Mouse (Mus musculus) forebrain, embryonic 15.5 days (tissue): ENCODE measurements around the gene Gm47283. TPM values are rescaled to one million over a fixed set of nuclear protein-coding genes. Genes with fewer than 3 reads are reported as not detected.
"Not testable (repeated sequence)": the region's sequence is repeated elsewhere in the genome, so short reads cannot be mapped to it uniquely, and the experiment has no call there.

Source experiments
- ATAC-seq: fragments of 200-750 bp; cut with Nextera tagmentation; replicated peaks from 2 replicates; pipeline ENCODE4 v1.8.0; 2017; ENCODE audit warnings: mild to moderate bottlenecking, moderate TSS enrichment, moderate library complexity
- H3K27ac ChIP-seq: fragments of 300-500 bp; sonication (generic); replicated peaks from 2 replicates; pipeline ENCODE4 v1.5.1; 2015; ENCODE audit warnings: mild to moderate bottlenecking, inconsistent platforms
- H3K27me3 ChIP-seq: fragments of 300-500 bp; sonication (generic); 2 replicates; pipeline ENCODE4 v1.6.1; 2015; ENCODE audit warnings: inconsistent platforms
- H3K36me3 ChIP-seq: fragments of 300-500 bp; sonication (generic); 2 replicates; pipeline ENCODE4 v1.6.1; 2015; ENCODE audit warnings: mild to moderate bottlenecking, inconsistent platforms
- H3K4me1 ChIP-seq: fragments of 300-500 bp; sonication (generic); 2 replicates; pipeline ENCODE4 v1.6.1; 2015; ENCODE audit warnings: inconsistent platforms
- H3K4me2 ChIP-seq: fragments of 300-500 bp; sonication (generic); replicated peaks from 2 replicates; pipeline ENCODE4 v1.6.1; 2015; ENCODE audit warnings: mild to moderate bottlenecking, inconsistent platforms
- H3K4me3 ChIP-seq: fragments of 300-500 bp; sonication (generic); 2 replicates; pipeline ENCODE4 v1.5.1; 2015; ENCODE audit warnings: mild to moderate bottlenecking, inconsistent platforms
- H3K9ac ChIP-seq: fragments of 300-500 bp; sonication (generic); replicated peaks from 2 replicates; pipeline ENCODE4 v1.6.1; 2015; ENCODE audit warnings: mild to moderate bottlenecking, inconsistent platforms
- H3K9me3 ChIP-seq: fragments of 300-500 bp; sonication (generic); 2 replicates; pipeline ENCODE4 v1.6.1; 2016; ENCODE audit warnings: inconsistent platforms
- WGBS: fragments of 180-500 bp; shearing (Covaris S2); methylation state at CpG from one replicate; pipeline ENCODE4 v1.1.7; 2015; ENCODE audit warnings: mixed read lengths; 5-methylcytosine and 5-hydroxymethylcytosine counted together
- polyA plus RNA-seq: library from polyadenylated mRNA; unstranded; fragments of >200 nt; fragmentation: Nextera tagmentation; extraction: Ambion mirVana; gene quantifications from 2 replicates; pipeline ENCODE4 v1.2.1, GENCODE M21; 2015

Gm47283 gene
- polyA plus RNA-seq, result not detected in 2 replicates

DNA sequence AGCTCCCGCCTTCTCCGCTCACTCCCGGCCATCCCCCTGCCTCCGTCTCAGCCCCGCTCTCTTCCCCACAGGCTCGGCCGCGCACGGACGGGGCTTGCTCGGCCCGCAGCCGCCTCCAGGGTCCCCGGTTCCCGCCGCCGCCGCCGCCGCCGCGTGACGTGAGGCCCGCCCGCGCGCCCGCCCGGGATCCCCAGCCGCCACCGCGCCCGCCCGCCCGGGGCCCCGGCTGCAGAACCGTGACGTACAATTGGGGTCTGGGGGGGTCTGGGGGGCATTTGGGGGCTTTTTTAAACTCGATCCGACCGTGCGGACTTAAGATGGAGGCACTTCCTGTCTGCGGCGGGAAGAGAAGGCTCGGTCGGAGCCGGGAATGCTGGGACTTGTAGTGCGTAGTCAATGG is at the start of gene Gm47283:
Gm47283 (plus strand) TSS at position 301 of the 400 bp plus-strand sequence.
- not testable (repeated sequence) for H3K9ac ChIP-seq, H3K4me1 ChIP-seq, H3K27ac ChIP-seq, H3K4me2 ChIP-seq, H3K4me3 ChIP-seq, ATAC-seq, H3K36me3 ChIP-seq, H3K27me3 ChIP-seq, H3K9me3 ChIP-seq
- no CpG with 5 or more reads among the region's 48 CpGs for WGBS

DNA sequence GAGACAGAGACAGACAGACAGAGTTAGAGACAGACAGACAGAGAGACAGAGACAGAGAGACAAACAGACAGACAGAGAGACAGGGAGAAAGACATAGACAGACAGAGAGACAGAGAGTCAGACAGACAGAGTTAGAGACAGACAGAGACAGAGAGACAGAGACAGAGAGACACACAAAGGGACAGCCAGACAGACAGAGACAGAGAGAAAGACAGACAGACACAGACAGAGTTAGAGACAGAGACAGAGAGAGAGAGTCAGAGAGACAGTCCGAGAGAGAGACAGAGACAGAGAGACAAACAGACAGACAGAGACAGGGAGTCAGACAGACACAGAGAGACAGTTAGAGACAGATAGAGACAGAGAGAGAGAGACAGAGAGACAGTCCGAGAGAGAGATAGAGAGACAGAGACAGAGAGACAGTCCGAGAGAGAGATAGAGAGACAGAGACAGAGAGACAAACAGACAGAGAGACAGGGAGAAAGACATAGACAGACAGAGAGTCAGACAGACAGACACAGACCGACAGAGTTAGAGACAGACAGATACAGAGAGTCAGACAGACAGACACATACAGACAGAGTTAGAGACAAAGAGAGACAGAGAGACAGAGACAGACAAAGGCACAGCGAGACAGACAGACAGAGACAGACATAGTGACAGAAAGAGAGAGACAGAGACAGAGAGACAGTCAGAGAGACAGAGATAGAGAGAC is 49.2 kb upstream of the Gm47283 start:
- not testable (repeated sequence) for H3K27ac ChIP-seq, ATAC-seq, H3K4me3 ChIP-seq, H3K9ac ChIP-seq, H3K4me2 ChIP-seq, H3K4me1 ChIP-seq, H3K27me3 ChIP-seq
- Histone ChIP-seq H3K36me3 (peaks cover 18% of the 10 kb centered on the region), H3K9me3 (peaks cover 16% of the 10 kb centered on the region)
- WGBS, result 74% methylated on average over 4 of the region's 5 CpGs

DNA sequence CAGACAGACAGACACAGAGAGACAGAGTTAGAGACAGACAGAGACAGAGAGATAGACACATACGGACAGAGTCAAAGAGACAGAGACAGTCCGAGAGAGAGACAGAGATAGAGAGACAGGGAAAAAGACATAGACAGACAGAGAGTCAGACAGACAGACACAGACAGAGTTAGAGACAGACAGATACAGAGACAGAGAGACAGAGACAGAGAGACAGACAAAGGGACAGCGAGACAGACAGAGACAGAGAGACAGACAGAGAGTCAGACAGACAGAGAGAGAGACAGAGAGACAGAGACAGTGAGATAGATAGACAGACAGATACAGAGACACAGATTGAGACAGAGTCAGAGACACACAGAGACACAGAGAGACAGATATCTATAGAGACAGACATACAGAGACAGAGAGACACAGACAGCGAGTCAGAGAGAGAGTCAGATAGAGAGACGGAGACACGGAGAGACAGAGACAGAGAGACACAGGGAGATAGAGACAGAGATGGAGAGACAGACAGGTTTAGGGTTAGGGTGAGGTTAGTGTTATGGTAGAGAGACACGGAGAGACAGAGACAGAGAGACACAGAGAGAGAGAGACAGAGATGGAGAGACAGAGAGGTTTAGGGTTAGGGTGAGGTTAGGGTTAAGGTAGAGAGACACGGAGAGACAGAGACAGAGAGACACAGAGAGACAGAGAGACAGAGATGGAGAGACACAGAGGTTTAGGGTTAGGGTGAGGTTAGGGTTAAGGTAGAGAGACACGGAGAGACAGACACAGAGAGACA is 48.1 kb upstream of the Gm47283 start:
- not testable (repeated sequence) for H3K27me3 ChIP-seq, H3K9ac ChIP-seq, H3K4me3 ChIP-seq, H3K4me1 ChIP-seq, H3K4me2 ChIP-seq, H3K27ac ChIP-seq, ATAC-seq
- H3K9me3 ChIP-seq, result peaks cover 21% of the 10 kb centered on the region
- WGBS, result 81% methylated on average over 6 of the region's 9 CpGs
- H3K36me3 ChIP-seq, result peaks cover 23% of the 10 kb centered on the region

- Histone ChIP-seq H3K4me3 (no peak overlapping the region), H3K27me3 (no peaks in the 10 kb centered on the region), H3K4me2 (no peak overlapping the region), H3K27ac (no peak overlapping the region), H3K36me3 (peaks cover 32% of the 10 kb centered on the region), H3K4me1 (no peaks in the 10 kb centered on the region), H3K9ac (no peak overlapping the region), H3K9me3 (peaks cover 33% of the 10 kb centered on the region)
- WGBS, result 67% methylated on average over 4 of the region's 7 CpGs
- no peak for ATAC-seq
Observed at GRCm38 (mm10) chrY:90737606-90738430, 46.7 kb upstream of the Gm47283 start.

DNA sequence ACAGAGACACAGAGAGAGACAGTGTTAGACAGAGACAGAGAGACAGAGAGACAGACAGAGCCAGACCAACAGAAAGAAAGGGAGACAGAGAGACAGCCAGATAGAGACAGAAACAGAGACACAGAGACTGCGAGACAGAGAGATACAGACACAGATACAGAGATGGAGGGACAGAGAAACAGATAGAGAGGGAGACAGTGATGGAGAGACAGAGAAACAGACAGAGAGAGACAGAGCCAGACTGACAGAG is 46.2 kb upstream of the Gm47283 start:
- no peak overlapping the region for H3K4me2 ChIP-seq
- 77% methylated on average over 1 of the region's 1 CpGs for WGBS
- H3K36me3 ChIP-seq, result peaks cover 32% of the 10 kb centered on the region
- H3K27me3 ChIP-seq, result no peaks in the 10 kb centered on the region
- no peak overlapping the region for H3K9ac ChIP-seq
- no peak overlapping the region for H3K4me3 ChIP-seq
- no peak for ATAC-seq
- no peak overlapping the region for H3K27ac ChIP-seq
- no peaks in the 10 kb centered on the region for H3K4me1 ChIP-seq
- H3K9me3 ChIP-seq, result peaks cover 33% of the 10 kb centered on the region

GRCm38 (mm10) chrY:90738841-90739530 is 45.6 kb upstream of the Gm47283 start:
- not testable (repeated sequence) for H3K9ac ChIP-seq, H3K27me3 ChIP-seq, H3K4me2 ChIP-seq, H3K4me1 ChIP-seq, H3K4me3 ChIP-seq, H3K27ac ChIP-seq
- Histone ChIP-seq H3K9me3 (peaks cover 33% of the 10 kb centered on the region), H3K36me3 (peaks cover 32% of the 10 kb centered on the region)
- WGBS, result 71% methylated on average over 28 of the region's 28 CpGs
- ATAC-seq, result peak; percentile 12; the same call in 1 of the 2 replicates

GRCm38 (mm10) chrY:90739531-90740012 is 45.0 kb upstream of the Gm47283 start:
- H3K9me3 ChIP-seq, result peaks cover 33% of the 10 kb centered on the region
- not testable (repeated sequence) for H3K27ac ChIP-seq, H3K4me1 ChIP-seq, H3K9ac ChIP-seq, ATAC-seq, H3K4me3 ChIP-seq, H3K4me2 ChIP-seq, H3K27me3 ChIP-seq
- H3K36me3 ChIP-seq, result peaks cover 36% of the 10 kb centered on the region
- WGBS, result 53% methylated on average over 11 of the region's 11 CpGs

DNA sequence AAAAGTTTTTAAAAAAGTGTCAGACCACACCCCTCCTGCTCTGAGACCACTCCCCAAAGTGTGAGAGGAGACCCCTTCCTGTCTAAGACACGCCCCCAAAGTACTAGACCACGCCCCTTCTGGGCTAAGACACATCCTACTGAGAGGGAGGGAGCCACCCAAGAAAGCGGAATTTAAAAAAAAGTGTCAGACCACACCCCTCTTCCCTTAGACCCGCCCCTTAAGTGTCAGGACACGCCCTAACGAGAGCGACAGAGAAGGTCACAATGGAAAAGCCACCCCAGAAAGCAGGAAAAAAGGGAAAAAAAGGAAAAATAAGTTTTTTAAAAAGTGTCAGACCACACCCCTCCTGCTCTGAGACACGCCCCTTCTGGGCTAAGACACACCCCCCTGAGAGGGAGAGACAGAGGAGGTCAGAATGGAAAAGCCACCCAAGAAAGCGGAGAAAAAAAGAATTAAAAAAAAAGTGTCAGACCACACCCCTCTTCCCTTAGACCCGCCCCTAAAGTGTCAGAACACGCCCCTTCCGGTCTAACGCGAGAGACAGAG is 44.5 kb upstream of the Gm47283 start:
- Histone ChIP-seq H3K27ac (no peak overlapping the region), H3K9me3 (peaks cover 33% of the 10 kb centered on the region), H3K4me2 (no peak overlapping the region), H3K36me3 (peaks cover 36% of the 10 kb centered on the region), H3K27me3 (no peaks in the 10 kb centered on the region), H3K9ac (no peak overlapping the region), H3K4me3 (no peak overlapping the region), H3K4me1 (no peaks in the 10 kb centered on the region)
- no peak for ATAC-seq
- WGBS, result 47% methylated on average over 14 of the region's 14 CpGs

DNA sequence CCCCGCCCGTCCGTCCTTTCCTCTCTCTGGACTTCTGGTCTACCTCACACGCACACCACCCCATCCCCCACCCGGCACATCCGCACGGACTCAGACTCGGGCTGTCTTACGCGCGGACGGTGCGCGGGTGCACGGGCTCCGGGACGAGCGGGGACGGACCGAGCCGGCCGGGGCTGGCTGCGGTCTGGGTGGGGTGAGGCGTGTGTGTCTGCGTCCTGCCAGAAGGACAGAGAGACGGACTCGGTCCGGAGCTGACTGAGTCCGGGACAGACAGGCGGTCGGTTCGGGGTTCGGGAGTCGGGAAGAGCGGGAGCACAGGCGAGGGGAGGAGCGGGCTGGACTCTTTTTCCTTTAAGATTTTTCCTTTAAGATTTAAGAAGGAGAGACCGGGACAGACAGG is 43.5 kb upstream of the Gm47283 start:
- H3K36me3 ChIP-seq, result peaks cover 41% of the 10 kb centered on the region
- ATAC-seq, result peak; percentile 55
- not testable (repeated sequence) for H3K4me1 ChIP-seq, H3K27me3 ChIP-seq, H3K4me2 ChIP-seq, H3K27ac ChIP-seq, H3K4me3 ChIP-seq, H3K9ac ChIP-seq
- WGBS, result 75% methylated on average over 38 of the region's 38 CpGs
- H3K9me3 ChIP-seq, result peaks cover 33% of the 10 kb centered on the region

DNA sequence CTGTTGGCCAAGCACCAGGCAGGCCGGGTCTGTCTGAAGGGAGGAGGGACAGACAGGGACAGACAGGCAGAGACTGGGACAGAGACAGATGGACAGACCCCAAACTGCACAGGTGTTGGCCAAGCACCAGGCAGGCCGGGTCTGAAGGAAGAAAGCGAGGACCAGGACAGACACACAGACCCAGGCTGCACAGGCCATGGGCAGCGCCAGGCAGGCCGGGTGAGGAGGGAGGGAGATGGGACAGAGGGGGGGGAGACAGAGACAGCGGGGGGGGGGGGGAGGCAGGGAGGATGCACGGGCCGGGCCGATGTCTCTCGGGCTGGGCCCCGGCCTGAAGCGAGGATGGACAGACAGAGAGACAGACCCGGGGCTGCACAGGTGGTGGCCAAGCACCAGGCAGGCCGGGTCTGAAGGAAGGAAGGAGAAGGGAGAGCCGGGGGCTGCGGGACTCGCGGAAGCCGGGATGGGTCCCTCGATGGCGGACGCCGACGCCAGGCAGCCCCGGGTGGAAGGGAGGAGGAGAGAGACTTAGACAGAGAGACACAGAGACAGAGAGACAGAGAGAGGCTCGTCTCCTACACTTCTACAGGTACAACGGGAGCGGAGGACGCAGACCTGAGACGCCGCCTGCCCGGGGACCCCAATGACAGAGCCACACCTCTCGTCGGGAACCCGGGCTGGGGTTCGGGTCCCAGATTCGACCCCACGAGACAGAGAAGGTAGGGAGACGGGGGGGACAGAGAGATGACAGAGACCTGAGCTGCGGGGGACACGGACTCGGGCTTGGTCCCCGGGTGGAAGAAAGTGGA is 42.9 kb upstream of the Gm47283 start:
- not testable (repeated sequence) for H3K9ac ChIP-seq, H3K27me3 ChIP-seq, H3K4me3 ChIP-seq, H3K4me2 ChIP-seq, H3K4me1 ChIP-seq, H3K27ac ChIP-seq
- 81% methylated on average over 42 of the region's 43 CpGs for WGBS
- peak; percentile 44 for ATAC-seq
- peaks cover 33% of the 10 kb centered on the region for H3K9me3 ChIP-seq
- peaks cover 41% of the 10 kb centered on the region for H3K36me3 ChIP-seq
